Mouse (Mus musculus): Measurements from ENCODE around the gene S100b. TPM values are rescaled to one million over a fixed set of nuclear protein-coding genes. Genes with fewer than 3 reads are reported as not detected.

The S100b gene
- total and polyA plus RNA-seq, 3 experiments: not detected

DNA sequence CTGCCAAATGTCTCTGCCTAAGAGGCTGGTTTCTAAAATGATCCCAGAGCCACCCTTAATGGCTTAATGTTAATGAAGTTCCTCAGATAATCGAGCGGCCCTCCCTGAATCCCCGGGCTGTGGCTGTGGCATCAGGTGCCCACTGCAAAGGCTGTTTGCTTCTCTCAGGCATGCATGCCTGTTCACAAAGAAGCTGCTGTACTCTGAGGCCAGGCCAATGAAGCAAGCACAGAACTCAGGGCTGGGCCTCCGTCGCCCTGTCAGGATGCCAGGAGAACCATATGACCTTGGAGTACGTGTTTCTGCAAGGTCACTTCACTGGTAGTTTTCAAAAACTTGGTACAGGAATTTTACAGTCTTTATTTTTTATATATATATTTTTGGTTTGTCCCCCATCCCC lies 2.0 kb downstream of the S100b start:
- H3K4me3 ChIP-seq (ENCODE audit: low read depth, low read length): no peak overlapping the region
- peaks cover 2% of the 10 kb centered on the region; the same call in 1 of the 2 replicates for H3K27me3 ChIP-seq (ENCODE audit: insufficient read depth, low read length)
- no peaks in the 10 kb centered on the region for H3K9me3 ChIP-seq (replicated peaks)
- DNase-seq (ENCODE audit: low spot score) (no peak), ATAC-seq (ENCODE audit: extremely low read depth, insufficient number of reproducible peaks, low FRiP score, poor library complexity, severe bottlenecking) (no peak)
- no peaks in the 10 kb centered on the region for H3K4me1 ChIP-seq (ENCODE audit: insufficient read depth, low read depth, low read length)
- TF ChIP-seq GATA1 (IDR thresholded peaks at IDR 0.05; ENCODE audit: borderline replicate concordance, low read length) (no peak), TAL1 (conservative IDR thresholded peaks at IDR 0.05; ENCODE audit: low read depth, low read length) (no peak), GATA2 (IDR thresholded peaks at IDR 0.05; ENCODE audit: borderline replicate concordance, low read depth, low read length) (no peak), CTCF (IDR thresholded peaks at IDR 0.05; ENCODE audit: low read depth, low read length) (no peak), POLR2AphosphoS5 (IDR thresholded peaks at IDR 0.05; ENCODE audit: insufficient replicate concordance, low read depth, low read length) (no peak)
- H3K36me3 ChIP-seq (replicated peaks): no peaks in the 10 kb centered on the region

DNA sequence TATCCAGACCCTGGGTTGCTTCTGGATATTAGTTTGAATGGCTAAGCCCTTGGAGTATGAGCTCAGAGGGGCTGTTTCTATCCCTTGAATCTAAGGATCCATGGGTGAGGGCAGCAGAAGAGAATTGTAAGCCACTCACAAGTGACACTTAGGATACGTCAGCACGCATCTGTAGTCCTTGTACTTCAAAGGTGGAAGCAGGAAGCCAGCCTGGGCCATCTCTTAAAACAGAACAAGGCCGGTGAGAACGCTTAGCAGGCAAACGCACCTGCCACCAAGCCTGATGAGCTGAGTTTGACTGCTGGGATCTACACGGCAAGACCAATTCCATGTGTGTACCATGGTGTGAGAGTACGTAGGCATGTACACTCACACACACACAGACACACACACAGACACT lies 3.6 kb downstream of the S100b start:
- no peaks in the 10 kb centered on the region for H3K9me3 ChIP-seq (replicated peaks)
- no peaks in the 10 kb centered on the region for H3K4me1 ChIP-seq (ENCODE audit: insufficient read depth, low read depth, low read length)
- no peaks in the 10 kb centered on the region for H3K36me3 ChIP-seq (replicated peaks)
- ATAC-seq (ENCODE audit: extremely low read depth, insufficient number of reproducible peaks, low FRiP score, poor library complexity, severe bottlenecking): no peak
- no peak for DNase-seq (ENCODE audit: low spot score)
- TF ChIP-seq CTCF (IDR thresholded peaks at IDR 0.05; ENCODE audit: low read depth, low read length): no peak
- no peak for TF ChIP-seq POLR2AphosphoS5 (IDR thresholded peaks at IDR 0.05; ENCODE audit: insufficient replicate concordance, low read depth, low read length)
- TF ChIP-seq GATA1 (IDR thresholded peaks at IDR 0.05; ENCODE audit: borderline replicate concordance, low read length): no peak
- no peak for TF ChIP-seq GATA2 (IDR thresholded peaks at IDR 0.05; ENCODE audit: borderline replicate concordance, low read depth, low read length)
- no peak for TF ChIP-seq TAL1 (conservative IDR thresholded peaks at IDR 0.05; ENCODE audit: low read depth, low read length)
- H3K4me3 ChIP-seq (ENCODE audit: low read depth, low read length): no peak overlapping the region
- no peaks in the 10 kb centered on the region for H3K27me3 ChIP-seq (ENCODE audit: insufficient read depth, low read length)

DNA sequence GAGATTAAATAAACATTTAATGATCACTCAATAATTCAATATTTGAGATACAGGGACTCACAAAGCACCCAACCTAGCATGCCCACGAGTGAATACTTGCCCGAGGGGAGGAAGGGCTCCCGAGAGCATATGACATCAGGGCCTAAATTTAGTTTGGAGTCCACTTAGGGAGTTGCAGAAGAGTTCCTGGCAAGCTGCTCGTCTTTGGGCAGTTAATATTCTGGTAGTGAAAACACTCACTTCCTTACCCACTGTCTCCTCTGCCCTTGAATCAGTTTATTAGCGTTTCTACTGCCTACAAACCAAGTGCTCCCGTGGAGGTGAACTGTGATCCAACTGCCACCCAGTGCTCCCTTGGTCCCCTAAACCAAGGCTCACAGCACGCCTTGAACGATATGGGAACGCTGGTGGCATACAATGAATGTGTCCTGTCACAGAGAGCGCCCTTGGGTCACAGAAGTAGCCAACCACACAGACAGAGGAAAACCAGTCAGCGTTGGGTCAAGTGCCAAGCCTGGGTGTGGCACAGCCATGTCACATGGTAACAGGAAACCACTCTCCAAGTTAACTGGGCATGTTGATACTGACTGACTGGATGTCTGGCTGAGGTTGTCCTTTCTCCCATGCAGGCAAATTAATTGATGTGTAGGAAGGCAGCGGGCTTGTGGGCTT lies 4.2 kb downstream of the S100b start:
- Histone ChIP-seq H3K27me3 (ENCODE audit: insufficient read depth, low read length) (0 out of 2 replicates have a peak, but pooled peaks cover 2% of the 10 kb centered on the region), H3K9me3 (replicated peaks) (no peaks in the 10 kb centered on the region), H3K4me3 (ENCODE audit: low read depth, low read length) (no peak overlapping the region), H3K4me1 (ENCODE audit: insufficient read depth, low read depth, low read length) (no peaks in the 10 kb centered on the region), H3K36me3 (replicated peaks) (no peaks in the 10 kb centered on the region)
- no peak for DNase-seq (ENCODE audit: low spot score)
- ATAC-seq (ENCODE audit: extremely low read depth, insufficient number of reproducible peaks, low FRiP score, poor library complexity, severe bottlenecking): no peak
- TF ChIP-seq GATA1 (IDR thresholded peaks at IDR 0.05; ENCODE audit: borderline replicate concordance, low read length): no peak
- no peak for TF ChIP-seq TAL1 (conservative IDR thresholded peaks at IDR 0.05; ENCODE audit: low read depth, low read length)
- no peak for TF ChIP-seq GATA2 (IDR thresholded peaks at IDR 0.05; ENCODE audit: borderline replicate concordance, low read depth, low read length)
- TF ChIP-seq POLR2AphosphoS5 (IDR thresholded peaks at IDR 0.05; ENCODE audit: insufficient replicate concordance, low read depth, low read length): no peak
- TF ChIP-seq CTCF (IDR thresholded peaks at IDR 0.05; ENCODE audit: low read depth, low read length): no peak

DNA sequence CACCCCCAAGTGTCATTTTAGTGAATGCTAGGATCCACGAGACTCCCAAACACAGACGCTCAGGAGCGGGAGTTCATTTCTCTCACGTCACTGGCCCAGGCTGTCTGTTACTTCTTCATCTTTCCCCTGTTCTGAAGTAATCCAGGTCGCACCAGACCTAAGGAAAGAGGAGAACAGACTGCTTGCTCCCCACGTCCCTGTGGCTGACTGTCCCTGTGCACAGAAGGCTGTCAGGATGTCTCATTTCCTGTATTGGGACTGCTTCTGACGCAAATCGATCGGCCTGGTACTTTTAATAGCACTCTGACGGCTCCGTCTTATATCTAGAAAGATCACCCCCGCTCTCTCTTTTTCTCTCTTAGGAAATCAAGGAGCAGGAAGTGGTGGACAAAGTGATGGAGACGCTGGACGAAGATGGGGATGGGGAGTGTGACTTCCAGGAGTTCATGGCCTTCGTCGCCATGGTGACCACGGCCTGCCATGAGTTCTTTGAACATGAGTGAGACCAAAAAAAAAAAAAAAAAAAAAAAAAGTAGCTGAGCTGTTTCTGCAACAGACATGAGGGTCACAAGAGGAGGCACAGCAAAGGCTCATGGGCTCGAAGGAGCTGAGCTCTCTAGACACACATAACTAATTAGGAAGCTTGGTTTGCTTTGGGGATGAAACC lies 6.0 kb downstream of the S100b start:
- Histone ChIP-seq H3K4me1 (ENCODE audit: insufficient read depth, low read depth, low read length) (no peaks in the 10 kb centered on the region), H3K9me3 (replicated peaks) (no peaks in the 10 kb centered on the region), H3K36me3 (replicated peaks) (no peaks in the 10 kb centered on the region), H3K4me3 (ENCODE audit: low read depth, low read length) (no peak overlapping the region), H3K27me3 (ENCODE audit: insufficient read depth, low read length) (peaks cover 6% of the 10 kb centered on the region; the same call in 1 of the 2 replicates)
- no peak for DNase-seq (ENCODE audit: low spot score)
- no peak for TF ChIP-seq GATA2 (IDR thresholded peaks at IDR 0.05; ENCODE audit: borderline replicate concordance, low read depth, low read length)
- no peak for TF ChIP-seq CTCF (IDR thresholded peaks at IDR 0.05; ENCODE audit: low read depth, low read length)
- TF ChIP-seq GATA1 (IDR thresholded peaks at IDR 0.05; ENCODE audit: borderline replicate concordance, low read length): no peak
- no peak for TF ChIP-seq POLR2AphosphoS5 (IDR thresholded peaks at IDR 0.05; ENCODE audit: insufficient replicate concordance, low read depth, low read length)
- ATAC-seq (ENCODE audit: extremely low read depth, insufficient number of reproducible peaks, low FRiP score, poor library complexity, severe bottlenecking): no peak

DNA sequence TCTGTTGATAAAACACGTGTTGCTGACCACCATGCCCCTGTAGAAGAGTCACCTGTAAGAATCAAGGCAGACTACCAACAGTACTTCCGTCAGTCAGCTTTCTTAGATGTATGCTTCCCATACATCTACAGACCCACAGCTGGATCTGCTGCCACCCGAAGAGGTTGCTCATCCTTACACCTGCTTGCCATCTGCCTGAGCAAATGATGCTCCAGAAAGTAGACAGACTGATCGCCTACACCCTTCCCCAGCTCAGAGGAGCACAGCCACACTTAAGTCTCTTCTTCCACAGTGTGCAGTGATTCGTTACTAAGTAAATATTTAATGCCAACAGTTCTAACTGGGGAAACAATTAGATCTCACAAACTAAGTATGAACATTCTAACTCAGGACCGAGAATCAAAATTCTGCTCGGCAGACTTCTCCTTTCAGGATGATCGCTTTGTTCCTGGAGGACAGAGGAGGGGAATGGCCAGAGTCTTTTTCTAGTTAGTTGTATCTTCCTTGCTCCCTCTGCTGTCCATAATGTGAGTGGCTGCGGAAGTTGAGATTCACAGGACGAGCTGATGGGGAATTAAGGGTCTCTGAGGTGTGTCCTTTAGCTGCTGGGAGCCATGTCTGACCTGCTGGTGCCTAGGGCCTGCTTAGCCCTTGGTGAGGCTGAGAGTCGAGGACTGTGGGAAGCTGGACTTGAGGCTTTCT lies 6.9 kb downstream of the S100b start:
- TF ChIP-seq POLR2AphosphoS5 (IDR thresholded peaks at IDR 0.05; ENCODE audit: insufficient replicate concordance, low read depth, low read length) (no peak), GATA1 (IDR thresholded peaks at IDR 0.05; ENCODE audit: borderline replicate concordance, low read length) (no peak), CTCF (IDR thresholded peaks at IDR 0.05; ENCODE audit: low read depth, low read length) (no peak), GATA2 (IDR thresholded peaks at IDR 0.05; ENCODE audit: borderline replicate concordance, low read depth, low read length) (no peak), TAL1 (conservative IDR thresholded peaks at IDR 0.05; ENCODE audit: low read depth, low read length) (no peak)

DNA sequence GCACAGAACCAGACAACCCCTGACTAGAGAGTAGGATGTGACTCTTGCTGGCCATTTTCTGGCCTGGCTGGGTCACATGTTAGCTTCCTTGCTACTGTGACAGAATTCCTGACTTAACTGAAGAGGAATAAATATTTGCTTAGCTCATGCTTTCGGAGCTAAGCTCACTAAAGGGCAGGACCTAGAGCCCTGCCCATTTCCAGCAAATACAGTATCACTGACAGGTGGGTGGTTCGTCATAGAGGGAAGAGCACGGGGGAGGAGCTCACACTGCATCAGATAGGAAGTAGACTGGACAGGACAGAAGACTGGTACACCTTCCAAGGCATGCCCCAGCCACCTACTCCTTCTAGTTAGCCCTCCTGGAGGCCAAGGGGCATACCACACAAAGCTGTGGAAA lies 7.8 kb downstream of the S100b start:
- DNase-seq (ENCODE audit: low spot score): no peak
- Histone ChIP-seq H3K36me3 (replicated peaks) (no peaks in the 10 kb centered on the region), H3K9me3 (replicated peaks) (no peaks in the 10 kb centered on the region), H3K4me3 (ENCODE audit: low read depth, low read length) (no peak overlapping the region), H3K4me1 (ENCODE audit: insufficient read depth, low read depth, low read length) (no peaks in the 10 kb centered on the region), H3K27me3 (ENCODE audit: insufficient read depth, low read length) (peaks cover 10% of the 10 kb centered on the region; the same call in 1 of the 2 replicates)
- TF ChIP-seq CTCF (IDR thresholded peaks at IDR 0.05; ENCODE audit: low read depth, low read length): no peak
- no peak for TF ChIP-seq POLR2AphosphoS5 (IDR thresholded peaks at IDR 0.05; ENCODE audit: insufficient replicate concordance, low read depth, low read length)
- no peak for TF ChIP-seq GATA1 (IDR thresholded peaks at IDR 0.05; ENCODE audit: borderline replicate concordance, low read length)
- TF ChIP-seq GATA2 (IDR thresholded peaks at IDR 0.05; ENCODE audit: borderline replicate concordance, low read depth, low read length): no peak
- no peak for TF ChIP-seq TAL1 (conservative IDR thresholded peaks at IDR 0.05; ENCODE audit: low read depth, low read length)
- no peak for ATAC-seq (ENCODE audit: extremely low read depth, insufficient number of reproducible peaks, low FRiP score, poor library complexity, severe bottlenecking)

More for the DNA sequence above, 6.9 kb downstream of the S100b start:
- H3K9me3 ChIP-seq (replicated peaks): no peaks in the 10 kb centered on the region
- H3K4me1 ChIP-seq (ENCODE audit: insufficient read depth, low read depth, low read length): no peaks in the 10 kb centered on the region
- DNase-seq (ENCODE audit: low spot score) (no peak), ATAC-seq (ENCODE audit: extremely low read depth, insufficient number of reproducible peaks, low FRiP score, poor library complexity, severe bottlenecking) (no peak)
- H3K27me3 ChIP-seq (ENCODE audit: insufficient read depth, low read length): peaks cover 7% of the 10 kb centered on the region; the same call in 1 of the 2 replicates
- no peak overlapping the region for H3K4me3 ChIP-seq (ENCODE audit: low read depth, low read length)
- H3K36me3 ChIP-seq (replicated peaks): no peaks in the 10 kb centered on the region
